Mouse (Mus musculus) MEL (cell line): ENCODE data around the gene A730049H05Rik. TPM values are rescaled to one million over a fixed set of nuclear protein-coding genes. Genes with fewer than 3 reads are reported as not detected.

Source experiments
- DNase-seq: peaks from one replicate; pipeline ENCODE4 v3.0.0; 2011; ENCODE audit warnings: low read depth, low spot score
- H3K27ac ChIP-seq: 2 replicates; pipeline ENCODE4 v1.5.1; 2012; ENCODE audit warnings: low read depth, mild to moderate bottlenecking, control low read depth, low read length, moderate library complexity; ENCODE audit not compliant: control insufficient read depth
- H3K27me3 ChIP-seq, 2 experiments: fragments of 150-350 bp in 1 of 2; sonication (generic) in 1 of 2; 2 replicates each; pipeline ENCODE4 v1.6.1; 2012; ENCODE audit warnings: low read length in 2 of 2, mild to moderate bottlenecking in 2 of 2, improper control_type of control experiment in 1 of 2, moderate library complexity in 1 of 2; ENCODE audit not compliant: insufficient read depth in 2 of 2, control insufficient read depth in 1 of 2
- H3K36me3 ChIP-seq, 2 experiments: 2 replicates each; pipeline ENCODE4 v1.6.1; 2012 to 2014; ENCODE audit warnings: low read length in 2 of 2, improper control_type of control experiment in 1 of 2, inconsistent platforms in 1 of 2, mild to moderate bottlenecking in 1 of 2; ENCODE audit not compliant: insufficient read depth in 2 of 2, control insufficient read depth in 1 of 2
- H3K4me1 ChIP-seq, 2 experiments: fragments of 150-350 bp in 1 of 2; sonication (generic) in 1 of 2; 2 replicates each; pipeline ENCODE4 v1.6.1; 2012; ENCODE audit warnings: low read length in 2 of 2, improper control_type of control experiment in 1 of 2, mild to moderate bottlenecking in 1 of 2; ENCODE audit not compliant: insufficient read depth in 2 of 2, control insufficient read depth in 1 of 2
- H3K4me3 ChIP-seq, 2 experiments: fragments of 150-350 bp in 1 of 2; sonication (generic) in 1 of 2; 2 replicates each; pipeline ENCODE4 v1.5.1; 2012; ENCODE audit warnings: low read depth in 2 of 2, low read length in 2 of 2, mild to moderate bottlenecking in 2 of 2, moderate library complexity in 2 of 2, control low read depth in 1 of 2, improper control_type of control experiment in 1 of 2; ENCODE audit not compliant: control insufficient read depth in 1 of 2, insufficient read depth in 1 of 2
- H3K79me2 ChIP-seq: 2 replicates; pipeline ENCODE4 v1.6.1; 2012; ENCODE audit warnings: mild to moderate bottlenecking, low read length, moderate library complexity; ENCODE audit not compliant: control insufficient read depth, poor library complexity, insufficient read depth
- H3K9ac ChIP-seq: 2 replicates; pipeline ENCODE4 v1.6.1; 2012; ENCODE audit warnings: low read depth, mild to moderate bottlenecking, control low read depth, low read length, moderate library complexity; ENCODE audit not compliant: control insufficient read depth, poor library complexity, severe bottlenecking
- H3K9me3 ChIP-seq: fragments of 150-350 bp; sonication (generic); replicated peaks from 2 replicates; pipeline ENCODE4 v1.6.1; 2012; ENCODE audit warnings: mild to moderate bottlenecking, low read length, improper control_type of control experiment, moderate library complexity; ENCODE audit not compliant: insufficient read depth
- CHD1 ChIP-seq: IDR thresholded peaks from 2 replicates; pipeline ENCODE4 v1.6.1; 2012; ENCODE audit warnings: low read depth, mild to moderate bottlenecking, inconsistent platforms, low read length, improper control_type of control experiment
- CTCF ChIP-seq, 3 experiments: IDR thresholded peaks in 2 of 3; conservative IDR thresholded peaks in 1 of 3; 2 replicates each; pipeline ENCODE4 v1.5.1; 2011 to 2012; ENCODE audit warnings: low read length in 3 of 3, low read depth in 2 of 3, mild to moderate bottlenecking in 2 of 3, improper control_type of control experiment in 1 of 3, inconsistent platforms in 1 of 3, mixed read lengths in 1 of 3, moderate library complexity in 1 of 3; ENCODE audit not compliant: control insufficient read depth in 1 of 3, insufficient read depth in 1 of 3, poor library complexity in 1 of 3, severe bottlenecking in 1 of 3
- GATA1 ChIP-seq: IDR thresholded peaks from 2 replicates; pipeline ENCODE4 v1.6.1; 2011; ENCODE audit warnings: low read depth, low read length, improper control_type of control experiment
- HCFC1 ChIP-seq: IDR thresholded peaks from 2 replicates; pipeline ENCODE4 v1.6.1; 2012; ENCODE audit warnings: low read depth, mild to moderate bottlenecking, inconsistent platforms, low read length, improper control_type of control experiment, moderate library complexity
- KAT2A ChIP-seq: conservative IDR thresholded peaks from 2 replicates; pipeline ENCODE4 v1.6.1; 2012; ENCODE audit warnings: low read depth, low read length, improper control_type of control experiment, inconsistent platforms
- MEF2A ChIP-seq: IDR thresholded peaks from 2 replicates; pipeline ENCODE4 v1.6.1; 2014; ENCODE audit warnings: low read depth, mild to moderate bottlenecking, inconsistent platforms, low read length, improper control_type of control experiment; ENCODE audit not compliant: poor library complexity, insufficient replicate concordance, severe bottlenecking; ENCODE audit errors: extremely low read depth
- NRF1 ChIP-seq: IDR thresholded peaks from 2 replicates; pipeline ENCODE4 v1.6.1; 2014; ENCODE audit warnings: low read depth, mild to moderate bottlenecking, inconsistent platforms, low read length, improper control_type of control experiment, moderate library complexity; ENCODE audit not compliant: poor library complexity, insufficient read depth, severe bottlenecking
- POLR2A ChIP-seq, 2 experiments: IDR thresholded peaks; 2 replicates each; pipeline ENCODE4 v1.6.1; 2011 to 2012; ENCODE audit warnings: low read length in 2 of 2, mild to moderate bottlenecking in 2 of 2, control low read depth in 1 of 2, improper control_type of control experiment in 1 of 2, low read depth in 1 of 2, moderate library complexity in 1 of 2; ENCODE audit not compliant: control insufficient read depth in 1 of 2, insufficient read depth in 1 of 2, poor library complexity in 1 of 2
- SMC3 ChIP-seq: IDR thresholded peaks from 2 replicates; pipeline ENCODE4 v1.6.1; 2011; ENCODE audit warnings: low read depth, low read length, improper control_type of control experiment
- TAL1 ChIP-seq: IDR thresholded peaks from 2 replicates; pipeline ENCODE4 v1.6.1; 2012; ENCODE audit warnings: mild to moderate bottlenecking, inconsistent platforms, low read length, moderate library complexity, mixed read lengths
- TCF12 ChIP-seq: IDR thresholded peaks from 2 replicates; pipeline ENCODE4 v1.6.1; 2014; ENCODE audit warnings: low read depth, mild to moderate bottlenecking, inconsistent platforms, low read length, improper control_type of control experiment, moderate library complexity
- USF1 ChIP-seq: IDR thresholded peaks from 2 replicates; pipeline ENCODE4 v1.6.1; 2014; ENCODE audit warnings: low read depth, mild to moderate bottlenecking, inconsistent platforms, low read length, improper control_type of control experiment, moderate library complexity
- USF2 ChIP-seq, 2 experiments: IDR thresholded peaks; 2 replicates each; pipeline ENCODE4 v1.6.1; 2011 to 2012; ENCODE audit warnings: improper control_type of control experiment in 2 of 2, low read length in 2 of 2, borderline replicate concordance in 1 of 2, inconsistent platforms in 1 of 2, low read depth in 1 of 2, mild to moderate bottlenecking in 1 of 2; ENCODE audit not compliant: insufficient read depth in 1 of 2
- ZKSCAN1 ChIP-seq: IDR thresholded peaks from 2 replicates; pipeline ENCODE4 v1.6.1; 2012; ENCODE audit warnings: low read depth, mild to moderate bottlenecking, inconsistent platforms, low read length, improper control_type of control experiment, moderate library complexity
- ZNF384 ChIP-seq: IDR thresholded peaks from 2 replicates; pipeline ENCODE4 v1.6.1; 2012; ENCODE audit warnings: low read depth, mild to moderate bottlenecking, inconsistent platforms, low read length, improper control_type of control experiment
- polyA plus RNA-seq, 2 experiments: library from polyadenylated mRNA; stranded (reverse) in 1 of 2; unstranded in 1 of 2; fragments of >175 nt in 1 of 2; fragments of >200 nt in 1 of 2; gene quantifications; 2 replicates each; pipeline versions ENCODE4 v1.2.1 to v1.2.4; 2012; ENCODE audit warnings: low replicate concordance in 2 of 2, low read depth in 1 of 2; ENCODE audit not compliant: insufficient read length in 2 of 2, insufficient read depth in 1 of 2, missing spikeins in 1 of 2
- total RNA-seq: library from RNA; depleted of rRNA; stranded (reverse); fragments of 300-350 nt; gene quantifications from 2 replicates; pipeline ENCODE4 v1.2.3, GENCODE M21; 2012

The A730049H05Rik gene
- total and polyA plus RNA-seq, 3 experiments, result not detected

DNA sequence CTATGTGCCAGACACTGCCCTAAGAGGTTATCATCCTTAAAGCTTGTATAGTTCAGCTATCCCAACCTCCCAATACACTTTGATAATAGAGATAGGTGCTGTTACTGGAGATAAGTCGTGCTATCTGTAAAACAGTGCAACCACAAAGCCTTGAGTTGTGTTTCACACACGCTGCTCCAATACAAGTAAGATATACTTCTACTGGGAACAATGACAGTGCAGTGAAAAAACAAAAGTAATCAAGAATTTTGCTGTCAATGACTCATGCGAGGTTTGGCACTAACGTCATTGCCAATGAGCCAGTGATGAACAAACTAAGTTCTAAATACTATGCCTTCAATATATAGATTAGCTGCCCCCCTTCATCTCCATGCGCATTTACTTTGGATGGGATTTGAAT, 10.3 kb downstream of the A730049H05Rik start:
- Histone ChIP-seq H3K9ac (no peak overlapping the region), H3K36me3 (no peaks in the 10 kb centered on the region), H3K4me1 (no peaks in the 10 kb centered on the region), H3K9me3 (no peaks in the 10 kb centered on the region)
- TF ChIP-seq GATA1, result no peak
- no peak for TF ChIP-seq MEF2A
- no peak for TF ChIP-seq ZNF384
- TF ChIP-seq SMC3, result no peak
- TF ChIP-seq CTCF (IDR thresholded peaks at IDR 0.05 in 2 of 3, conservative IDR thresholded peaks at IDR 0.05 in 1 of 3; ENCODE audit: control insufficient read depth in 1 of 3, insufficient read depth in 1 of 3, low read depth in 2 of 3, low read length in 3 of 3, poor library complexity in 1 of 3, severe bottlenecking in 1 of 3), result no peak
- no peak for TF ChIP-seq TAL1
- TF ChIP-seq, all 39 proteins: peak for 0
- H3K4me3 ChIP-seq, result no peak overlapping the region
- H3K27ac ChIP-seq, result no peak overlapping the region
- no peaks in the 10 kb centered on the region for H3K27me3 ChIP-seq
- no peaks in the 10 kb centered on the region for H3K79me2 ChIP-seq
- no peak for DNase-seq

DNA sequence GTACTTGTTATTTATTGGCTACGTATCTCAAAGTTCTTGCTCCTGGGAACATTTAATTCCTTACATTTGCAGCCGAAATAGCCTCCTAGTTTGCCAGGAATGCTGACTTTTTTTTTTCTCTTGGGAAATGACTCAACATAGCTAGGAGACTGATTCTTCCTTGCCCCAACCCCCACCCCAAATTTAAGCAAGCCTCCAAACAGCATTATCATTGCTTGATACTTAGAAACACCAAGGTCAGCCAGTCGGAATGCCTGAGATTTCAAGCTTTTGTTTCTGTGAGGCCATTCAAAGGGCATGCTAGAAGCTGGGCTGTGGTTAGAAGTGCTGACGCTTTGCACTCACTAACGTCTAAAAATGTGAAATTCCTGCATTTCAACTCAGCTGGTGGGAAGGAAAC, 11.1 kb downstream of the A730049H05Rik start:
- no peak for DNase-seq
- Histone ChIP-seq H3K27ac (no peak overlapping the region), H3K27me3 (no peaks in the 10 kb centered on the region), H3K79me2 (no peaks in the 10 kb centered on the region), H3K9ac (no peak overlapping the region), H3K4me1 (no peaks in the 10 kb centered on the region), H3K36me3 (no peaks in the 10 kb centered on the region), H3K9me3 (no peaks in the 10 kb centered on the region), H3K4me3 (no peak overlapping the region)
- no peak for TF ChIP-seq USF2 (IDR thresholded peaks at IDR 0.05; ENCODE audit: borderline replicate concordance in 1 of 2, insufficient read depth in 1 of 2, low read depth in 1 of 2, low read length in 2 of 2)
- TF ChIP-seq ZKSCAN1, result no peak
- TF ChIP-seq USF1, result no peak
- no peak for TF ChIP-seq POLR2A (IDR thresholded peaks at IDR 0.05; ENCODE audit: control insufficient read depth in 1 of 2, insufficient read depth in 1 of 2, low read depth in 1 of 2, low read length in 2 of 2, poor library complexity in 1 of 2)
- no peak for TF ChIP-seq SMC3
- TF ChIP-seq HCFC1, result no peak
- TF ChIP-seq KAT2A, result no peak
- no peak for TF ChIP-seq CHD1
- TF ChIP-seq NRF1, result no peak
- TF ChIP-seq TCF12, result no peak
